Mouse (Mus musculus) cerebellum, postnatal 14 days (tissue): ENCODE data around the gene Cnnm3.
"Not testable (repeated sequence)": the region's sequence is repeated elsewhere in the genome, so short reads cannot be mapped to it uniquely, and the experiment has no call there.

ENCODE experiments used
- DNase-seq, 2 experiments: peaks; one replicate each; pipeline ENCODE4 v3.0.0; 2021; ENCODE audit warnings: mixed read lengths in 2 of 2

Cnnm3 gene

GRCm38 (mm10) chr1:36536783-36537182 lies 25.1 kb downstream of the Cnnm3 start, which contains the start of gene Ankrd23:
Ankrd23 (minus strand) TSS chr1:36536883.
- not testable (repeated sequence) for DNase-seq

GRCm38 (mm10) chr1:36538727-36539126 lies 27.1 kb downstream of the Cnnm3 start:
- DNase-seq, result no peak

- DNase-seq, result no peak
These were observed 27.5 kb downstream of the Cnnm3 start, which contains the start of gene Gm42417 for GRCm38 (mm10) chr1:36539186-36539585. Gm42417 (minus strand) TSS chr1:36539429.

- no peak for DNase-seq
These were observed 28.5 kb downstream of the Cnnm3 start for GRCm38 (mm10) chr1:36540132-36540531.

- no peak for DNase-seq
These were observed 29.1 kb downstream of the Cnnm3 start for GRCm38 (mm10) chr1:36540807-36541206.

- peak; percentile 78 for DNase-seq
These were observed 30.2 kb downstream of the Cnnm3 start for GRCm38 (mm10) chr1:36541844-36542243.

GRCm38 (mm10) chr1:36542925-36543324 lies 31.3 kb downstream of the Cnnm3 start:
- DNase-seq, result no peak

GRCm38 (mm10) chr1:36545382-36545781 lies 33.7 kb downstream of the Cnnm3 start:
- DNase-seq, result no peak

- peak in 1 of 2 experiments; percentile 60 for DNase-seq
These were observed 34.4 kb downstream of the Cnnm3 start for GRCm38 (mm10) chr1:36545845-36546600.

GRCm38 (mm10) chr1:36546888-36547471 lies 35.3 kb downstream of the Cnnm3 start, which contains the start of gene Ankrd39:
Ankrd39 (minus strand) TSS chr1:36547445.
- DNase-seq, result peak; percentile 98 to 99

- peak; percentile 67 to 73 for DNase-seq
These were observed 36.4 kb downstream of the Cnnm3 start for GRCm38 (mm10) chr1:36547981-36548598.

- no peak for DNase-seq
These were observed 37.1 kb downstream of the Cnnm3 start for GRCm38 (mm10) chr1:36548771-36549170.

- peak in 1 of 2 experiments; percentile 30 for DNase-seq
These were observed 37.8 kb downstream of the Cnnm3 start for GRCm38 (mm10) chr1:36549491-36549890.

- DNase-seq, result peak; percentile 68 to 71
These were observed 38.6 kb downstream of the Cnnm3 start for GRCm38 (mm10) chr1:36550075-36550863.

GRCm38 (mm10) chr1:36551904-36552303 lies 40.2 kb downstream of the Cnnm3 start:
- peak in 1 of 2 experiments; percentile 49 for DNase-seq

- DNase-seq, result peak; percentile 81 to 88
These were observed 40.8 kb downstream of the Cnnm3 start for GRCm38 (mm10) chr1:36552506-36552905.

GRCm38 (mm10) chr1:36554633-36555399 lies 43.1 kb downstream of the Cnnm3 start:
- peak; percentile 58 to 60 for DNase-seq

GRCm38 (mm10) chr1:36555798-36556395 lies 44.2 kb downstream of the Cnnm3 start:
- DNase-seq, result peak; percentile 77 to 78

GRCm38 (mm10) chr1:36556553-36557456 lies 45.1 kb downstream of the Cnnm3 start:
- DNase-seq, result peak; percentile 98 to 99

- DNase-seq, result peak; percentile 87 to 88
These were observed 45.9 kb downstream of the Cnnm3 start for GRCm38 (mm10) chr1:36557457-36558011.
